8 mouse cellular contexts compared by ENCODE assay signal in genomic region chr4:142277481-142278196, GRCm38 (mm10). TPM values are rescaled to one million over a fixed set of nuclear protein-coding genes. Genes with fewer than 3 reads are reported as not detected.
DNase-seq lines count a peak whose midpoint lies in the region; ATAC-seq lines count a peak whose summit lies in the region.

No protein-coding gene starts in this region.

- no peaks in the 10 kb centered on the region for H3K9me3 ChIP-seq in limb, embryonic 11.5 days (ENCODE audit: control insufficient read depth, low read length)
- no peaks in the 10 kb centered on the region for H3K9me3 ChIP-seq in limb, embryonic 10.5 days (replicated peaks)
- no peaks in the 10 kb centered on the region for H3K9me3 ChIP-seq in lung, embryonic 15.5 days

- H3K36me3 ChIP-seq in limb, embryonic 11.5 days (ENCODE audit: control insufficient read depth, insufficient read depth, low read length): no peaks in the 10 kb centered on the region
- no peaks in the 10 kb centered on the region for H3K36me3 ChIP-seq in limb, embryonic 10.5 days
- no peaks in the 10 kb centered on the region for H3K36me3 ChIP-seq in lung, embryonic 15.5 days

- no peaks in the 10 kb centered on the region for H3K27me3 ChIP-seq in limb, embryonic 11.5 days (ENCODE audit: control insufficient read depth, insufficient read depth, low read length)
- no peaks in the 10 kb centered on the region for H3K27me3 ChIP-seq in limb, embryonic 10.5 days (ENCODE audit: low read depth, poor library complexity, severe bottlenecking)
- no peaks in the 10 kb centered on the region for H3K27me3 ChIP-seq in lung, embryonic 15.5 days

- H3K9ac ChIP-seq in limb, embryonic 11.5 days (ENCODE audit: low read length): no peak overlapping the region
- no peak overlapping the region for H3K9ac ChIP-seq in lung, embryonic 15.5 days

- no peak overlapping the region for H3K27ac ChIP-seq in limb, embryonic 11.5 days (replicated peaks; ENCODE audit: low read depth, low read length)
- no peak overlapping the region for H3K27ac ChIP-seq in limb, embryonic 10.5 days
- no peak overlapping the region for H3K27ac ChIP-seq in lung, embryonic 15.5 days

- H3K4me2 ChIP-seq in limb, embryonic 11.5 days (ENCODE audit: low read depth, severe bottlenecking): peak overlapping the region; percentile 15; the same call in 1 of the 2 replicates
- H3K4me2 ChIP-seq in lung, embryonic 15.5 days: peak overlapping the region; percentile 35; the same call in 1 of the 2 replicates

- no peak overlapping the region for H3K4me3 ChIP-seq in limb, embryonic 11.5 days (ENCODE audit: low read depth, low read length)
- H3K4me3 ChIP-seq in limb, embryonic 10.5 days: no peak overlapping the region
- no peak overlapping the region for H3K4me3 ChIP-seq in lung, embryonic 15.5 days

- peak; percentile 33; the same call in 1 of the 2 replicates for ATAC-seq in limb, embryonic 11.5 days (ENCODE audit: insufficient number of reproducible peaks, low FRiP score, low TSS enrichment, low read depth)
- ATAC-seq in hematopoietic stem cell, adult 5-6 weeks (replicated peaks in 1 of 2; ENCODE audit: insufficient read depth in 1 of 2, low FRiP score in 2 of 2, low TSS enrichment in 1 of 2, low read depth in 1 of 2, poor library complexity in 2 of 2, severe bottlenecking in 2 of 2): peak; percentile 36 to 59; a peak in 2 of 4 replicates
- ATAC-seq in lung, embryonic 15.5 days (ENCODE audit: borderline replicate concordance, extremely low read depth, low FRiP score, low TSS enrichment): peak; percentile 58; the same call in 1 of the 2 replicates
- ATAC-seq in CD4-positive, CD25-positive, alpha-beta regulatory T cell, adult 4 months: no peak

- H3K4me1 ChIP-seq in limb, embryonic 11.5 days (ENCODE audit: control insufficient read depth, insufficient read depth, low read length): peaks cover 6% of the 10 kb centered on the region
- peaks cover 11% of the 10 kb centered on the region for H3K4me1 ChIP-seq in limb, embryonic 10.5 days
- H3K4me1 ChIP-seq in lung, embryonic 15.5 days: peaks cover 9% of the 10 kb centered on the region

- WGBS in limb, embryonic 11.5 days: 31% methylated on average over 20 of the region's 20 CpGs
- WGBS in limb, embryonic 10.5 days: 36% methylated on average over 20 of the region's 20 CpGs
- 29% methylated on average over 20 of the region's 20 CpGs for WGBS in lung, embryonic 15.5 days

- peak; percentile 49 for DNase-seq in limb, embryonic 11.5 days (ENCODE audit: low spot score)
- DNase-seq in limb, embryonic 10.5 days (ENCODE audit: low spot score): no peak
- DNase-seq in cerebellum, postnatal 14 days: peak; percentile 74 to 82
- DNase-seq in urinary bladder, postnatal 14 days (ENCODE audit: low spot score): no peak
- no peak for DNase-seq in MN1 (ENCODE audit: low spot score)

RNA-seq across cellular contexts. Expression of gene Kazn, which starts 38.4 kb away (rescaled TPM):
- 8.6 and 9.0 TPM in 2 replicates for polyA plus RNA-seq in limb, embryonic 11.5 days (2014; fragmentation: Nextera tagmentation; extraction: Ambion mirVana)
- 8.8 and 9.3 TPM in 2 replicates for polyA plus RNA-seq in limb, embryonic 10.5 days (2016; fragmentation: Nextera tagmentation; extraction: Ambion mirVana)
- 3.8 and 6.3 TPM in 2 replicates for total RNA-seq in hematopoietic stem cell, adult 5-6 weeks (2017)
- 13.3 and 13.6 TPM in 2 replicates for polyA plus RNA-seq in lung, embryonic 15.5 days (2015; fragmentation: Nextera tagmentation; extraction: Ambion mirVana)
- polyA plus RNA-seq in CD4-positive, CD25-positive, alpha-beta regulatory T cell, adult 4 months (2017; shearing (Covaris generic)): not detected

Comparison
In these comparisons a context has a peak if more than half of its experiments do, and no peak if none do; other contexts are left out.
1. DNase-seq: peak in limb, embryonic 11.5 days (single experiment) and cerebellum, postnatal 14 days (2 of 2); none in limb, embryonic 10.5 days (single experiment), urinary bladder, postnatal 14 days (single experiment) and MN1 (single experiment).